Mouse (Mus musculus): Measurements from ENCODE around the gene St3gal4.

DNA sequence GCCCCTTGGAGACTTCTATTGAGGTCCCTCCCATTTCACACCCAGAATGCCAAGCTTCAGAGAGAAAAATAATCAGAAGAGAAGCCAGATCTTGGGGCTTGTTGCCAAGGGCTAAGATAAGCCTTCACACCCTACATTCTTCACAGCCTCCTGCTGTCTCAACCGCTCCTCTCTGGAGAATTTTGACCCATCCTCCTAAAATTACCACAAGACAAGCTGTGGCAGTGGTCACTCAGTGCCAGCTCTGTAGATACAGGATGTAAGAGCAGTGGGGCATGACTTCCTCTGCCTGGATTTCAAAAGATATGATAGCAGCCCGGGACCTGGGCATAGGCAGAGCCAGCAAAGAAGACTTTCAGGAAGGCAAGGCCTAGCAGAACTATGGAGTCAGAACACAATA, 57.6 kb downstream of the St3gal4 start:
- TF ChIP-seq MAFK (IDR thresholded peaks at IDR 0.05; ENCODE audit: borderline replicate concordance, low read depth, low read length) (no peak), POLR2A (IDR thresholded peaks at IDR 0.05; ENCODE audit: control insufficient read depth in 1 of 2, insufficient read depth in 1 of 2, low read depth in 1 of 2, low read length in 2 of 2, poor library complexity in 1 of 2) (no peak), MXI1 (IDR thresholded peaks at IDR 0.05; ENCODE audit: low read depth, low read length) (no peak), EP300 (IDR thresholded peaks at IDR 0.05; ENCODE audit: low read depth in 1 of 2, low read length in 2 of 2) (peak; percentile 29 to 42; a peak in 3 of 4 replicates), TAL1 (IDR thresholded peaks at IDR 0.05; ENCODE audit: low read length) (no peak), RCOR1 (IDR thresholded peaks at IDR 0.05; ENCODE audit: low read depth, low read length) (no peak), ETS1 (IDR thresholded peaks at IDR 0.05; ENCODE audit: low read depth, low read length) (peak; percentile 40; the same call in 1 of the 2 replicates)

Measured in MEL (cell line).